Mouse (Mus musculus) neural tube, embryonic 12.5 days (tissue): ENCODE results near the gene Epha1. TPM values are rescaled to one million over a fixed set of nuclear protein-coding genes. Genes with fewer than 3 reads are reported as not detected.

Source experiments
- ATAC-seq: fragments of 200-750 bp; cut with Nextera tagmentation; 2 replicates; pipeline ENCODE4 v1.8.0; 2017; ENCODE audit warnings: low read depth, mild to moderate bottlenecking, moderate TSS enrichment, moderate library complexity; ENCODE audit not compliant: low FRiP score
- H3K27ac ChIP-seq: fragments of 300-500 bp; sonication (generic); 2 replicates; pipeline ENCODE4 v1.5.1; 2016
- H3K27me3 ChIP-seq: fragments of 300-500 bp; sonication (generic); replicated peaks from 2 replicates; pipeline ENCODE4 v1.6.1; 2016; ENCODE audit warnings: mild to moderate bottlenecking
- H3K36me3 ChIP-seq: fragments of 300-500 bp; sonication (generic); 2 replicates; pipeline ENCODE4 v1.6.1; 2016; ENCODE audit warnings: mild to moderate bottlenecking
- H3K4me1 ChIP-seq: fragments of 300-500 bp; sonication (generic); 2 replicates; pipeline ENCODE4 v1.6.1; 2016
- H3K4me2 ChIP-seq: fragments of 300-500 bp; sonication (generic); replicated peaks from 2 replicates; pipeline ENCODE4 v1.6.1; 2016; ENCODE audit warnings: mild to moderate bottlenecking
- H3K4me3 ChIP-seq: fragments of 300-500 bp; sonication (generic); 2 replicates; pipeline ENCODE4 v1.5.1; 2016
- H3K9ac ChIP-seq: fragments of 300-500 bp; sonication (generic); 2 replicates; pipeline ENCODE4 v1.6.1; 2016; ENCODE audit warnings: mild to moderate bottlenecking
- H3K9me3 ChIP-seq: fragments of 300-500 bp; sonication (generic); 2 replicates; pipeline ENCODE4 v1.6.1; 2016; ENCODE audit warnings: mild to moderate bottlenecking
- WGBS: fragments of 180-500 bp; shearing (Covaris S2); methylation state at CpG from one replicate; pipeline ENCODE4 v1.1.7; 2016; 5-methylcytosine and 5-hydroxymethylcytosine counted together
- polyA plus RNA-seq: library from polyadenylated mRNA; unstranded; fragments of >200 nt; fragmentation: Nextera tagmentation; extraction: Ambion mirVana; gene quantifications from 2 replicates; pipeline ENCODE4 v1.2.1, GENCODE M21; 2016

The Epha1 gene
- polyA plus RNA-seq, 1 experiment from 2014 or later: 0.96 TPM

- no peak overlapping the region for H3K4me3 ChIP-seq
- no peak overlapping the region for H3K9ac ChIP-seq
- no peaks in the 10 kb centered on the region for H3K36me3 ChIP-seq
- no peaks in the 10 kb centered on the region for H3K9me3 ChIP-seq
- ATAC-seq: no peak
- no peak overlapping the region for H3K4me2 ChIP-seq
- 30% methylated on average over 4 of the region's 4 CpGs for WGBS
- no peak overlapping the region for H3K27ac ChIP-seq
- peaks cover 14% of the 10 kb centered on the region for H3K4me1 ChIP-seq
- peaks cover 8% of the 10 kb centered on the region; the same call in 1 of the 2 replicates for H3K27me3 ChIP-seq
Measured at GRCm38 (mm10) chr6:42370630-42371363, 2.3 kb downstream of the Epha1 start.

- no peaks in the 10 kb centered on the region for H3K9me3 ChIP-seq
- H3K4me3 ChIP-seq: no peak overlapping the region
- H3K9ac ChIP-seq: no peak overlapping the region
- no peak overlapping the region for H3K4me2 ChIP-seq
- H3K27ac ChIP-seq: no peak overlapping the region
- no peaks in the 10 kb centered on the region for H3K36me3 ChIP-seq
- H3K4me1 ChIP-seq: peaks cover 14% of the 10 kb centered on the region
- ATAC-seq: no peak
- 9% methylated on average over 3 of the region's 3 CpGs for WGBS
- peaks cover 8% of the 10 kb centered on the region; the same call in 1 of the 2 replicates for H3K27me3 ChIP-seq
Measured at GRCm38 (mm10) chr6:42369870-42370269, 3.2 kb downstream of the Epha1 start.

GRCm38 (mm10) chr6:42365215-42365614 is 7.9 kb downstream of the Epha1 start:
- no peak for ATAC-seq

GRCm38 (mm10) chr6:42364607-42365006 is 8.5 kb downstream of the Epha1 start:
- 95% methylated on average over 15 of the region's 15 CpGs for WGBS
- no peak overlapping the region for H3K9ac ChIP-seq
- ATAC-seq: no peak

More at GRCm38 (mm10) chr6:42365215-42365614, 7.9 kb downstream of the Epha1 start:
- no peaks in the 10 kb centered on the region for H3K9me3 ChIP-seq
- 91% methylated on average over 6 of the region's 6 CpGs for WGBS
- H3K9ac ChIP-seq: no peak overlapping the region
- no peak overlapping the region for H3K27ac ChIP-seq
- no peaks in the 10 kb centered on the region for H3K4me1 ChIP-seq
- no peak overlapping the region for H3K4me2 ChIP-seq
- peaks cover 3% of the 10 kb centered on the region; the same call in 1 of the 2 replicates for H3K36me3 ChIP-seq
- no peak overlapping the region for H3K4me3 ChIP-seq
- H3K27me3 ChIP-seq: no peaks in the 10 kb centered on the region

GRCm38 (mm10) chr6:42364066-42364465 is 9.0 kb downstream of the Epha1 start:
- no peak for ATAC-seq
- no peak overlapping the region for H3K4me3 ChIP-seq
- no peak overlapping the region for H3K4me2 ChIP-seq
- H3K4me1 ChIP-seq: no peaks in the 10 kb centered on the region
- no peak overlapping the region for H3K9ac ChIP-seq
- no peaks in the 10 kb centered on the region for H3K27me3 ChIP-seq
- no peaks in the 10 kb centered on the region for H3K9me3 ChIP-seq
- WGBS: 89% methylated on average over 4 of the region's 4 CpGs
- no peak overlapping the region for H3K27ac ChIP-seq
- peaks cover 15% of the 10 kb centered on the region for H3K36me3 ChIP-seq

More at GRCm38 (mm10) chr6:42364607-42365006, 8.5 kb downstream of the Epha1 start:
- no peak overlapping the region for H3K4me2 ChIP-seq
- H3K4me1 ChIP-seq: no peaks in the 10 kb centered on the region
- no peaks in the 10 kb centered on the region for H3K27me3 ChIP-seq
- peaks cover 10% of the 10 kb centered on the region for H3K36me3 ChIP-seq
- H3K9me3 ChIP-seq: no peaks in the 10 kb centered on the region
- no peak overlapping the region for H3K27ac ChIP-seq
- no peak overlapping the region for H3K4me3 ChIP-seq

- H3K4me1 ChIP-seq: no peaks in the 10 kb centered on the region
- H3K27me3 ChIP-seq: no peaks in the 10 kb centered on the region
- ATAC-seq: no peak
- H3K36me3 ChIP-seq: peaks cover 26% of the 10 kb centered on the region
- H3K4me2 ChIP-seq: no peak overlapping the region
- H3K9ac ChIP-seq: no peak overlapping the region
- no peak overlapping the region for H3K4me3 ChIP-seq
- no peaks in the 10 kb centered on the region for H3K9me3 ChIP-seq
- WGBS: 60% methylated on average over 3 of the region's 3 CpGs
- no peak overlapping the region for H3K27ac ChIP-seq
Measured at GRCm38 (mm10) chr6:42362974-42363373, 10.1 kb downstream of the Epha1 start.

GRCm38 (mm10) chr6:42362497-42362896 is 10.6 kb downstream of the Epha1 start:
- Histone ChIP-seq H3K4me3 (no peak overlapping the region), H3K9me3 (no peaks in the 10 kb centered on the region), H3K9ac (no peak overlapping the region), H3K36me3 (peaks cover 31% of the 10 kb centered on the region), H3K4me2 (no peak overlapping the region), H3K4me1 (no peaks in the 10 kb centered on the region), H3K27me3 (no peaks in the 10 kb centered on the region), H3K27ac (no peak overlapping the region)
- 80% methylated on average over 1 of the region's 1 CpGs for WGBS
- ATAC-seq: no peak

- Histone ChIP-seq H3K9me3 (no peaks in the 10 kb centered on the region), H3K9ac (no peak overlapping the region), H3K36me3 (peaks cover 34% of the 10 kb centered on the region), H3K4me3 (no peak overlapping the region), H3K27me3 (no peaks in the 10 kb centered on the region), H3K27ac (no peak overlapping the region), H3K4me2 (no peak overlapping the region), H3K4me1 (no peaks in the 10 kb centered on the region)
- WGBS: 85% methylated on average over 1 of the region's 1 CpGs
- ATAC-seq: no peak
Measured at GRCm38 (mm10) chr6:42362074-42362473, 11.0 kb downstream of the Epha1 start.

- no peaks in the 10 kb centered on the region for H3K27me3 ChIP-seq
- H3K4me3 ChIP-seq: no peak overlapping the region
- no peak overlapping the region for H3K4me2 ChIP-seq
- WGBS: 91% methylated on average over 13 of the region's 13 CpGs
- no peaks in the 10 kb centered on the region for H3K4me1 ChIP-seq
- H3K9ac ChIP-seq: no peak overlapping the region
- ATAC-seq: no peak
- H3K36me3 ChIP-seq: peaks cover 42% of the 10 kb centered on the region
- no peaks in the 10 kb centered on the region for H3K9me3 ChIP-seq
- no peak overlapping the region for H3K27ac ChIP-seq
Measured at GRCm38 (mm10) chr6:42361041-42361895, 11.8 kb downstream of the Epha1 start.

- 79% methylated on average over 6 of the region's 6 CpGs for WGBS
- peaks cover 50% of the 10 kb centered on the region for H3K36me3 ChIP-seq
- H3K9ac ChIP-seq: no peak overlapping the region
Measured at GRCm38 (mm10) chr6:42360231-42360840, 12.7 kb downstream of the Epha1 start.

GRCm38 (mm10) chr6:42359364-42360147 is 13.5 kb downstream of the Epha1 start:
- H3K4me2 ChIP-seq: no peak overlapping the region
- H3K27ac ChIP-seq: no peak overlapping the region
- 75% methylated on average over 9 of the region's 9 CpGs for WGBS
- no peaks in the 10 kb centered on the region for H3K27me3 ChIP-seq
- H3K36me3 ChIP-seq: peaks cover 53% of the 10 kb centered on the region
- no peak overlapping the region for H3K9ac ChIP-seq
- ATAC-seq: no peak
- peaks cover 2% of the 10 kb centered on the region; the same call in 1 of the 2 replicates for H3K4me1 ChIP-seq
- H3K9me3 ChIP-seq: no peaks in the 10 kb centered on the region
- no peak overlapping the region for H3K4me3 ChIP-seq

More at GRCm38 (mm10) chr6:42360231-42360840, 12.7 kb downstream of the Epha1 start:
- ATAC-seq: no peak
- Histone ChIP-seq H3K4me3 (no peak overlapping the region), H3K4me2 (no peak overlapping the region), H3K27ac (no peak overlapping the region), H3K4me1 (no peaks in the 10 kb centered on the region), H3K27me3 (no peaks in the 10 kb centered on the region), H3K9me3 (no peaks in the 10 kb centered on the region)
